Mouse (Mus musculus) thymus, postnatal 25 days (tissue): ENCODE data around the gene H2al1a.
"Not testable (repeated sequence)": the region's sequence is repeated elsewhere in the genome, so short reads cannot be mapped to it uniquely, and the experiment has no call there.

Source experiments
- DNase-seq: peaks from one replicate; pipeline ENCODE4 v3.0.0; 2022

Gene H2al1a

DNA sequence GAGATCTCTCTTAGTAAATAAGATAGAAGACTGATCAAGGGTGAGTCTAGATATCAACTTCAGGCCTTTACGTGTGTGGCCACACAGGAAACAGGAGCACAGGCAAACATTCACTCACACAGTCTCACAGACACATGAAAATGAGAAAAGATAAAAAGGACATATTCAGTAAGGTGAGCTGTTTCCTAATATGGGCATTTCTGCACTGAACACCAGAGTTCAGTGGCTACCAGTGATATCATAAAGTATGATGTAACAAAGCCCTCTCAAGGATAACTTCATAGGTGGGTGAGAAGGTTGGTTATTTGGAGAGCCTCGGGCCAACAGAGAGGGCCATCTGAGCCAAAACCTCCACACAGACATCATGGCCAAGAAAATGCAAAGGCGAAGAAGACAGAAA is at the start of gene H2al1a:
Gene H2al1a (plus strand): TSS at position 301 of the 400 bp plus-strand sequence.
- not testable (repeated sequence) for DNase-seq

- no peak for DNase-seq
These were observed 48.9 kb upstream of the H2al1a start for GRCm38 (mm10) chrX:11250155-11250554.

DNA sequence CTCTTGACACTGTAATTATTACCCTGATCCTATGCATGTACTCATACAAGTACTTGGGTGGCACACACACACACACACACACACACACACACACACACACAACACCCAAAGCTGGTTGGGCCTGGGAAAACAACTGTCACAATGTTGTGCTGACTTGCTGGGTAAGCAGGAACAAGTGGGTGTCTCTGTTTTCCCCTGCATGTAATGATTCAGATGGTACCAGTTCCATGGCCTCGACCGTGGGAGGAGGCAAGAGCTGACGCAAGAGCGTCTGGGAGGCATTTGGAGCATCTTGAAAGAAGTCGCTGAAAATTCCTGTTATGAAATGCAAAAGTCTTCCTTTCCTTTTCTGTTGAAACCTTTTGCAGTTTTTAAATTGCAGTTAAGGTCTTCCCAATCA is 45.0 kb upstream of the H2al1a start:
- DNase-seq = no peak

DNA sequence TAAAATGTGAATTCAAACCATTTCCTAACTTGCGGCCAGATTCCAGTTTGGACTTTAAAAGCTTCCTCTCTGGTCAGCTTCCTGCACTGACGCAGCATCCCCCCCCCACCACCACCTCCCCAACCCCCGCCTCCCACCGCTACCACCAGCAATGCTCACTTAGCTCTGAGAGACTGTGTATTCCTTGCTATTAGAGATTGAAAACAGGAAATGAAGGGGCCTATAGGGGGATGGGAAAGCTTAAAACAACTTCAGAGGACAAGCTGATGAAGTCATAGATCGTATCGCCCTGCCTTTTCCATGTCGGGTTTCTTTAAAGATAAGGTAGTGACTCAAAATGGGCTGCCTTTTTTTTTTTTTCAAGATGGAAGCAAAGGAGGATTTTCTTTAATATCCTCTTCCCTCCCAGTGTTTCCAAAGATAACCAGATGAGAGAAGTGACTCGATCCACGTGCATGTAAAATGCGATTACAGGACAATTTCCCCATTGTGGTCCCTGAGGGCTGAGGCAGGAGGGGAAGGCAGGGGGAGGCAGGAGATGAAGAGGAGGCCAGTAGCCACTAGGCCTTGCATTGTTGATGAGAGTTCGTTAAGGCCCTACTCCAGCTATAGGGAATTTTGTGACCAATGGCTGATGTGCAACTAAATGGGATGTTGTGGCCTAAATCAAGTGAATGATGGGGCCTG is 44.4 kb upstream of the H2al1a start:
- DNase-seq = no peak

GRCm38 (mm10) chrX:11255564-11256360 is 43.3 kb upstream of the H2al1a start:
- no peak for DNase-seq

DNA sequence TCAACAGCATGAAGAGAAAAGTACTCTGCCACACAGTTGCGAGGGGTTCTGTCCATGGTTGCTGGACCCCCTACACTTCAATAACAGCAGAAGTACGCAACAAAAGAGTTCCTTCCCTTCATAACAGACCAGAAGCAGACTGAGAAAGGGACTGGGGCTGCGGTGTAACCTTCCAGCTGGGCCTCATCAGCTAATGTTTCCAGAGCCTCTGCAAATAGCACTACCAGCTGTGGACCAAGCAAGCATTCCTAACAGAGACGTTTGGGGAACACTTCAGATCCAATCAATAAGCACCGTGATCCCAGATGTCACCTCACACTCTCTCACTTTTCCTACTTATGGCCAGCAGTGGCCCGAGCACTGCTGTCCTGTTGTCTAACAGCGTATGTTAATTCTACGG is 34.1 kb upstream of the H2al1a start:
- no peak for DNase-seq

- no peak for DNase-seq
These were observed 31.3 kb upstream of the H2al1a start for GRCm38 (mm10) chrX:11267791-11268190.

GRCm38 (mm10) chrX:11269074-11269473 is 30.0 kb upstream of the H2al1a start:
- DNase-seq = no peak

GRCm38 (mm10) chrX:11273190-11273589 is 25.9 kb upstream of the H2al1a start:
- no peak for DNase-seq

DNA sequence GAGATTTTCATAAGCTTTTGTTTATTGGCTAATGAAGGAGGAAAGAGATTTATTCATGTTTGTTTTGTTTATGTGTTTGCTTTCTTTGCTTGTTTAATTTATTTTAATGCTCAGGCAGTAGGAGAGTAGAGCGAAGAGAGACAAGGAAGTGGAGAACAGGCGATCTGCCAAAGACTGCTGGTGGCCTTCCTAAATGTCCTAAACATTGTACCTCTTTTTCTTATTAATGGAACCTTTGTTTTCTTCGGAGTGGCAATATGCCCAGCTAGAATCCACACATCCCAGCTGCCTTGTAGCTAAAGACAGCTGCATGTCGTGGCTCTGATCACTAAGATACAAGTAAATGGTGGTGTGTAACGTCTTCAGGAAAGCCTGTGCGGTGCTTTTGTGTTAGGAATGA is 22.0 kb upstream of the H2al1a start:
- DNase-seq = no peak

- DNase-seq = no peak
These were observed 18.3 kb upstream of the H2al1a start for GRCm38 (mm10) chrX:11280741-11281140.

DNA sequence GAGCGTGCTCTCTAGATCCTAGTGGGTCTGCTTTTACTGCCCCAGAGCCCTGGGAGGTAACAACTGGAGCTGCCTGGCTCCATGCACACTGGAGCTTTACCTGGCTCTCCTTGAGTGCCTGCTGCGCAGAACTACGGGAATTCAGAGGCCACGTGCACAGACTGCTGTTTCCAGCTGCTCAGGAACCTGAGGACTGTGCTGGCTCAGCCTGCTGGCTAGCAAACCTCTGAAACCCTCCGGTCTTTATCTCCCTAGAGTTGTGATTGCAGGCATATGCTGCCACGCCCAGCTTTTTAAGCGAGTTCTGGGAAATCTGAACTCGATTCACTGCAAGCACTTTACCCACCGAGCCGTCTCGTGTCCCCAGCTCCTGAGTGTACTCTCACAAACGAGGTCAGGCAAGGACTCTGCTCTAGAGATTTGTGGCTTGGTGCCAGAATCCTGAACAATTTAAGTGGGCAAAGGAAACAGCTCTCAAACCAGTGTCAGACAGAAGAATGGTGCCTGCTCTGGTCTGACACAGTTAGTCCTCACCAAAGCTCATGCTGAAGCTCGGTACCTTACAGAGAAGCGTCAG is 10.7 kb upstream of the H2al1a start:
- DNase-seq = no peak

DNA sequence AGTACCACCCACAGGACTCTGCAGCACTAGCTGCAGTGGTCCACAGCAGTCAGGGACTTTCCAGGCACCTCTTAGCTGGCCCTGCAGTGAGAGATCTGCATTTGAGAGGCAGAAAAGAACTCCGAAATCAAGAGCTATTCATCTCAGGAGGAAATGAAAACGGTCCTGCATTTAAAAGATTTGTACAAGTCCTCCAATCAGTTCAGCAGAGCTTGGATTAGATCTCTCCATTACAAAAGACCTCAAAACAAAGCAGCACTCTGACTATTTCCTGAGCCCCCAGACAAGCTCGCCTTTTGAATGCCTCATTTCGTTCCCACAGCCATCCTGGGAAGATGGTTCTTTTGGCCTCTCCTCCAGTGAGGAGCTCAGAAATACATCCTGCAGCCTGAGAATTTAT is 9.8 kb upstream of the H2al1a start:
- no peak for DNase-seq

- not testable (repeated sequence) for DNase-seq
These were observed 3.1 kb downstream of the H2al1a start, which contains the start of gene H2al1b for GRCm38 (mm10) chrX:11302132-11302531. Gene H2al1b (plus strand): TSS chrX:11302432.

- not testable (repeated sequence) for DNase-seq
These were observed 6.3 kb downstream of the H2al1a start, which contains the start of gene H2al1c for GRCm38 (mm10) chrX:11305355-11305754. Gene H2al1c (plus strand): TSS chrX:11305655.

DNA sequence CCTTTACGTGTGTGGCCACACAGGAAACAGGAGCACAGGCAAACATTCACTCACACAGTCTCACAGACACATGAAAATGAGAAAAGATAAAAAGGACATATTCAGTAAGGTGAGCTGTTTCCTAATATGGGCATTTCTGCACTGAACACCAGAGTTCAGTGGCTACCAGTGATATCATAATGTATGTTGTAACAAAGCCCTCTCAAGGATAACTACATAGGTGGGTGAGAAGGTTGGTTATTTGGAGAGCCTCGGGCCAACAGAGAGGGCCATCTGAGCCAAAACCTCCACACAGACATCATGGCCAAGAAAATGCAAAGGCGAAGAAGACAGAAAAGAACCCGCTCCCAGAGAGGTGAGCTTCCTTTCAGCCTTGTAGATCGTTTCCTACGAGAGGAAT is 9.5 kb downstream of the H2al1a start, which contains the start of gene H2al1d:
Gene H2al1d (plus strand): TSS at position 301 of the 400 bp plus-strand sequence.
- not testable (repeated sequence) for DNase-seq

DNA sequence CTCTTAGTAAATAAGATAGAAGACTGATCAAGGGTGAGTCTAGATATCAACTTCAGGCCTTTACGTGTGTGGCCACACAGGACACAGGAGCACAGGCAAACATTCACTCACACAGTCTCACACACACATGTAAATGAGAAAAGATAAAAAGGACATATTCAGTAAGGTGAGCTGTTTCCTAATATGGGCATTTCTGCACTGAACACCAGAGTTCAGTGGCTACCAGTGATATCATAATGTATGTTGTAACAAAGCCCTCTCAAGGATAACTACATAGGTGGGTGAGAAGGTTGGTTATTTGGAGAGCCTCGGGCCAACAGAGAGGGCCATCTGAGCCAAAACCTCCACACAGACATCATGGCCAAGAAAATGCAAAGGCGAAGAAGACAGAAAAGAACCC is 12.6 kb downstream of the H2al1a start, which contains the start of gene H2al1e:
Gene H2al1e (plus strand): TSS at position 301 of the 400 bp plus-strand sequence.
- not testable (repeated sequence) for DNase-seq

- not testable (repeated sequence) for DNase-seq
These were observed 15.8 kb downstream of the H2al1a start, which contains the start of gene H2al1f for GRCm38 (mm10) chrX:11314858-11315257. Gene H2al1f (plus strand): TSS chrX:11315158.

DNA sequence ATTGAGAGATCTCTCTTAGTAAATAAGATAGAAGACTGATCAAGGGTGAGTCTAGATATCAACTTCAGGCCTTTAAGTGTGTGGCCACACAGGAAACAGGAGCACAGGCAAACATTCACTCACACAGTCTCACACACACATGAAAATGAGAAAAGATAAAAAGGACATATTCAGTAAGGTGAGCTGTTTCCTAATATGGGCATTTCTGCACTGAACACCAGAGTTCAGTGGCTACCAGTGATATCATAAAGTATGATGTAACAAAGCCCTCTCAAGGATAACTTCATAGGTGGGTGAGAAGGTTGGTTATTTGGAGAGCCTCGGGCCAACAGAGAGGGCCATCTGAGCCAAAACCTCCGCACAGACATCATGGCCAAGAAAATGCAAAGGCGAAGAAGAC is 18.9 kb downstream of the H2al1a start, which contains the start of gene H2al1g:
Gene H2al1g (plus strand): TSS at position 301 of the 400 bp plus-strand sequence.
- DNase-seq = not testable (repeated sequence)

DNA sequence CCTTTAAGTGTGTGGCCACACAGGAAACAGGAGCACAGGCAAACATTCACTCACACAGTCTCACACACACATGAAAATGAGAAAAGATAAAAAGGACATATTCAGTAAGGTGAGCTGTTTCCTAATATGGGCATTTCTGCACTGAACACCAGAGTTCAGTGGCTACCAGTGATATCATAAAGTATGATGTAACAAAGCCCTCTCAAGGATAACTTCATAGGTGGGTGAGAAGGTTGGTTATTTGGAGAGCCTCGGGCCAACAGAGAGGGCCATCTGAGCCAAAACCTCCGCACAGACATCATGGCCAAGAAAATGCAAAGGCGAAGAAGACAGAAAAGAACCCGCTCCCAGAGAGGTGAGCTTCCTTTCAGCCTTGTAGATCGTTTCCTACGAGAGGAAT is 22.1 kb downstream of the H2al1a start, which contains the start of gene H2al1h:
Gene H2al1h (plus strand): TSS at position 301 of the 400 bp plus-strand sequence.
- DNase-seq = not testable (repeated sequence)

GRCm38 (mm10) chrX:11324359-11324758 is 25.3 kb downstream of the H2al1a start, which contains the start of gene H2al1i:
Gene H2al1i (plus strand): TSS chrX:11324659.
- not testable (repeated sequence) for DNase-seq

DNA sequence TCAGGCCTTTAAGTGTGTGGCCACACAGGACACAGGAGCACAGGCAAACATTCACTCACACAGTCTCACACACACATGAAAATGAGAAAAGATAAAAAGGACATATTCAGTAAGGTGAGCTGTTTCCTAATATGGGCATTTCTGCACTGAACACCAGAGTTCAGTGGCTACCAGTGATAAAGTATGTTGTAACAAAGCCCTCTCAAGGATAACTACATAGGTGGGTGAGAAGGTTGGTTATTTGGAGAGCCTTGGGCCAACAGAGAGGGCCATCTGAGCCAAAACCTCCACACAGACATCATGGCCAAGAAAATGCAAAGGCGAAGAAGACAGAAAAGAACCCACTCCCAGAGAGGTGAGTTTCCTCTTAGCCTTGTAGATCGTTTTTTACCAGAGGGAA is 28.5 kb downstream of the H2al1a start, which contains the start of gene H2al1j:
Gene H2al1j (plus strand): TSS at position 301 of the 400 bp plus-strand sequence.
- not testable (repeated sequence) for DNase-seq

DNA sequence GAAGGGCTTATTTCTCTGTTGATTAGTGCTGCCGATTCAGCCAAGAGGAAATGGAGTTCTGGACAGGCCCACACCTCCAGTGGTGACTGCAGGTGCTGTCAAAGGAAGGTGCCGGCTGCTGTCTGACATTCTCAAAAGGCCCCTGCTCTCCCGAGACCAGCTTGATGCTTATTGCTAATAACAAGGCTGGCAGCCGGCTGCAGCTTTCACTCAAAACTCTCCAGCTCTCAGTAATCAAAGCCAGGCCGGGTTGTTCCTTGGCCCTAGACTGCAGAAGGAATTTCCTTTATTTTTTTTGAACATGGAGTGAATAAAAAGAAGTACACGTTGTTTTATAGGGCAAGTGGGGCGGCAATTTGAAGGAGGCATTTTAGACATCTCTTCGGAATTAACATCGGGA is 46.7 kb downstream of the H2al1a start:
- no peak for DNase-seq
